Mouse (Mus musculus): ENCODE measurements at regions not wholly inside any gene's neighbourhood (a gene's known extent, or its start where the extent isn't known, plus 50 kb on each side); places are given as distances from the start of the nearest gene placed in this dataset.

GRCm38 (mm10) chr11:8377301-8377700 is 287.0 kb downstream of the Tns3 start:
- no peak for DNase-seq (ENCODE audit: low spot score in 2 of 2)

- no peak for DNase-seq (ENCODE audit: low spot score in 2 of 2)
Observed at GRCm38 (mm10) chr11:8365545-8365944, 298.8 kb downstream of the Tns3 start.

GRCm38 (mm10) chr11:8364703-8365433 is 299.5 kb downstream of the Tns3 start:
- no peak for DNase-seq (ENCODE audit: low spot score in 2 of 2)

GRCm38 (mm10) chr11:8344938-8345337 is 319.4 kb downstream of the Tns3 start:
- no peak for DNase-seq (ENCODE audit: low spot score in 2 of 2)

GRCm38 (mm10) chr11:8302347-8303188 is 361.8 kb downstream of the Tns3 start:
- DNase-seq (ENCODE audit: low spot score in 2 of 2) = no peak

- DNase-seq (ENCODE audit: low spot score in 2 of 2) = no peak
Observed at GRCm38 (mm10) chr11:8297462-8297861, 366.9 kb downstream of the Tns3 start.

GRCm38 (mm10) chr11:8293322-8294014 is 370.9 kb downstream of the Tns3 start:
- no peak for DNase-seq (ENCODE audit: low spot score in 2 of 2)

GRCm38 (mm10) chr11:8285271-8285670 is 379.1 kb downstream of the Tns3 start:
- DNase-seq (ENCODE audit: low spot score in 2 of 2) = no peak

GRCm38 (mm10) chr11:8275203-8275602 is 389.1 kb downstream of the Tns3 start:
- no peak for DNase-seq (ENCODE audit: low spot score in 2 of 2)

- DNase-seq (ENCODE audit: low spot score in 2 of 2) = no peak
Observed at GRCm38 (mm10) chr11:8269171-8269570, 395.2 kb downstream of the Tns3 start.

GRCm38 (mm10) chr11:8254036-8254435 is 410.3 kb downstream of the Tns3 start:
- DNase-seq (ENCODE audit: low spot score in 2 of 2) = no peak

GRCm38 (mm10) chr11:8251360-8251759 is 413.0 kb downstream of the Tns3 start:
- DNase-seq (ENCODE audit: low spot score in 2 of 2) = no peak

- no peak for DNase-seq (ENCODE audit: low spot score in 2 of 2)
Observed at GRCm38 (mm10) chr11:8249468-8249867, 414.9 kb downstream of the Tns3 start.

- no peak for DNase-seq (ENCODE audit: low spot score in 2 of 2)
Observed at GRCm38 (mm10) chr11:8247535-8247934, 416.8 kb downstream of the Tns3 start.

GRCm38 (mm10) chr11:8247024-8247423 is 417.3 kb downstream of the Tns3 start:
- DNase-seq (ENCODE audit: low spot score in 2 of 2) = no peak

- no peak for DNase-seq (ENCODE audit: low spot score in 2 of 2)
Observed at GRCm38 (mm10) chr11:8245408-8246003, 418.8 kb downstream of the Tns3 start.

GRCm38 (mm10) chr11:8238498-8238897 is 425.8 kb downstream of the Tns3 start:
- DNase-seq (ENCODE audit: low spot score in 2 of 2) = no peak

GRCm38 (mm10) chr11:8237556-8237955 is 426.8 kb downstream of the Tns3 start:
- no peak for DNase-seq (ENCODE audit: low spot score in 2 of 2)

GRCm38 (mm10) chr11:8236056-8236455 is 428.3 kb downstream of the Tns3 start:
- no peak for DNase-seq (ENCODE audit: low spot score in 2 of 2)

GRCm38 (mm10) chr11:8232636-8233189 is 431.6 kb downstream of the Tns3 start:
- DNase-seq (ENCODE audit: low spot score in 2 of 2) = no peak

- DNase-seq (ENCODE audit: low spot score in 2 of 2) = no peak
Observed at GRCm38 (mm10) chr11:8229787-8230186, 434.5 kb downstream of the Tns3 start.
